Mouse (Mus musculus): ENCODE measurements at regions not wholly inside any gene's neighbourhood (a gene's known extent, or its start where the extent isn't known, plus 50 kb on each side); places are given as distances from the start of the nearest gene placed in this dataset.

- TF ChIP-seq POLR2A (IDR thresholded peaks at IDR 0.05; ENCODE audit: borderline replicate concordance, low read depth, low read length) (no peak), CTCF (IDR thresholded peaks at IDR 0.05; ENCODE audit: low read depth, low read length) (no peak)
Observed at GRCm38 (mm10) chr6:143445834-143446552, 279.0 kb downstream of the Etnk1 start.
